Mouse (Mus musculus) forebrain, embryonic 11.5 days (tissue): ENCODE results near the gene Setd4. TPM values are rescaled to one million over a fixed set of nuclear protein-coding genes. Genes with fewer than 3 reads are reported as not detected.

ENCODE experiments used
- ATAC-seq: fragments of 200-750 bp; cut with Nextera tagmentation; replicated peaks from 2 replicates; pipeline ENCODE4 v1.8.0; 2017; ENCODE audit warnings: moderate TSS enrichment; ENCODE audit not compliant: low FRiP score
- DNase-seq: peaks from one replicate; pipeline ENCODE4 v3.0.0-alpha.2; 2017; ENCODE audit warnings: low spot score
- H3K27ac ChIP-seq: fragments of 300-500 bp; sonication (generic); 2 replicates; pipeline ENCODE4 v1.5.1; 2014; ENCODE audit warnings: low read depth, low read length
- H3K27me3 ChIP-seq: fragments of 300-500 bp; sonication (generic); 2 replicates; pipeline ENCODE4 v1.6.1; 2014; ENCODE audit warnings: mild to moderate bottlenecking, low read length, mixed read lengths; ENCODE audit not compliant: control insufficient read depth, insufficient read depth
- H3K36me3 ChIP-seq: fragments of 300-500 bp; sonication (generic); 2 replicates; pipeline ENCODE4 v1.6.1; 2014; ENCODE audit warnings: mild to moderate bottlenecking, low read length, moderate library complexity, mixed read lengths; ENCODE audit not compliant: control insufficient read depth, insufficient read depth
- H3K4me1 ChIP-seq: fragments of 300-500 bp; sonication (generic); replicated peaks from 2 replicates; pipeline ENCODE4 v1.6.1; 2014; ENCODE audit warnings: low read length, mixed read lengths; ENCODE audit not compliant: control insufficient read depth, insufficient read depth
- H3K4me2 ChIP-seq: fragments of 300-500 bp; sonication (generic); 2 replicates; pipeline ENCODE4 v1.6.1; 2014; ENCODE audit warnings: low read depth, mild to moderate bottlenecking, low read length, moderate library complexity, mixed read lengths; ENCODE audit not compliant: severe bottlenecking
- H3K4me3 ChIP-seq: fragments of 300-500 bp; sonication (generic); 2 replicates; pipeline ENCODE4 v1.5.1; 2014; ENCODE audit warnings: low read depth, low read length
- H3K9ac ChIP-seq: fragments of 300-500 bp; sonication (generic); 2 replicates; pipeline ENCODE4 v1.6.1; 2014; ENCODE audit warnings: low read length
- H3K9me3 ChIP-seq: fragments of 300-500 bp; sonication (generic); 2 replicates; pipeline ENCODE4 v1.6.1; 2016; ENCODE audit warnings: low read length, mixed read lengths; ENCODE audit not compliant: control insufficient read depth
- WGBS: fragments of 180-500 bp; shearing (Covaris S2); extraction: QIAGEN DNeasy Blood & Tissue Kit; methylation state at CpG from one replicate; pipeline ENCODE4 v1.1.7; 2014; 5-methylcytosine and 5-hydroxymethylcytosine counted together
- polyA plus RNA-seq: library from polyadenylated mRNA; unstranded; fragments of >200 nt; fragmentation: Nextera tagmentation; extraction: Ambion mirVana; gene quantifications from 2 replicates; pipeline ENCODE4 v1.2.1, GENCODE M21; 2014

Gene Setd4
- polyA plus RNA-seq, 1 experiment from 2014 or later, result 15.9 TPM

DNA sequence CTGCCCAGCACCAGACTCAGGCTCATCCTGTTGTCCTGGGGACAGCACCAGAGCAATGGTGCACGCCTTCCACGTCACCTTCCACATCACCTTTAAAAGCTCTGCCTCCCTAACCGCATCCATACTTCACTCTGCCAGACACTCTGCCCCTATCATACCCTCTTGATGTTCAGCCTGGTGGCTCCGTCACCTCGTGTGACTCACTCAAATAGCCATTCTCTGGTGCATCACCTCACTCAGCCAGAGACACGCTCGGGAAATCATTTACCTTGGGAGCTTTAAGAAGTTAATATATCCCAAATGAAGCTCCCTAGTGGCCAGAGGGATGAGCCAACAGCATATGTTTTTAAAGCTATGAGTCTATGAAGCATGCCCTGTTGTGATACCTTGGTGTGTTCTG, 7.1 kb downstream of the Setd4 start:
- H3K4me2 ChIP-seq, result no peak overlapping the region
- H3K9me3 ChIP-seq, result no peaks in the 10 kb centered on the region
- no peaks in the 10 kb centered on the region for H3K36me3 ChIP-seq
- H3K4me1 ChIP-seq, result no peaks in the 10 kb centered on the region
- H3K4me3 ChIP-seq, result no peak overlapping the region
- WGBS, result 92% methylated on average over 7 of the region's 7 CpGs
- H3K27ac ChIP-seq, result no peak overlapping the region
- no peaks in the 10 kb centered on the region for H3K27me3 ChIP-seq
- H3K9ac ChIP-seq, result no peak overlapping the region
- DNase-seq (no peak), ATAC-seq (no peak)

DNA sequence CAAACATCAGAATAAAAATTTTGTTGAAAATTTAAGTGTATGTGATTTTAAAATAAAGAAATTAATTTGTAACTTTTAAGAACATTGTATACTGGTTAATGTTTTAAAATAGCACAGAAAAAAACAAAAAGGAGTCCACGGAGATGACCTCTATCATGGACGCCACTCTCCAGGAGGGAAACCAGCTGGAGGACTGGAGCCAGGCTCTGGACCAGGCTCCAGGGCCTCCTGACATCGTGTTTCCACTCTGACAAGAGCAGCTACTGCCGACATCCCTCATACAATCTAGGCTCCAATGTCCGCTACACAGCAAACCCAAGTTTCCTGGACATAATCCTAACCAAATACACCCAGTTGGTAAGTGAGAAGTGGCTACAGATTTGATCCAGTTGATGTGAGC, 8.1 kb downstream of the Setd4 start:
- no peaks in the 10 kb centered on the region for H3K36me3 ChIP-seq
- 86% methylated on average over 5 of the region's 5 CpGs for WGBS
- H3K4me3 ChIP-seq, result no peak overlapping the region
- H3K4me1 ChIP-seq, result no peaks in the 10 kb centered on the region
- H3K9me3 ChIP-seq, result no peaks in the 10 kb centered on the region
- ATAC-seq (no peak), DNase-seq (no peak)
- no peaks in the 10 kb centered on the region for H3K27me3 ChIP-seq
- no peak overlapping the region for H3K4me2 ChIP-seq
- H3K27ac ChIP-seq, result no peak overlapping the region
- H3K9ac ChIP-seq, result no peak overlapping the region

DNA sequence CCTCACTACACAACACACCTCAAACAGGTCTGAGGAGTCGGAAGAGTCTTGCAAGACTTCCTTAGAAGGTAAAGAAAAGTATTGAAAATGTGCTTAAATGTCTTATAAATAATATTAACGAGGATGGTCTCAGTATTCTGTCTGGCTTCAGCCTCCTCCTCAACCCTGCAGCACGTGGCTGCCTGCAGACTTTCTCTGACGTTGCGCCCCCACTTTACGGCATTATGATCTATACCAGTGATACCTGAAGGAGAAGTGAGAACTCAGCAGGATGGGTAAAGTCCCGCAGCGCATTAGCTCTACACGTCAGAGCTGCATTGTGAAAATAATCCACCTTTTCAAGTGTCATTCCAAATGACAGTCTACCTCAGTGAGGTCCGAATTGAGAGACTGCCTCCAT, 9.4 kb downstream of the Setd4 start:
- Histone ChIP-seq H3K9ac (no peak overlapping the region), H3K4me3 (no peak overlapping the region), H3K4me1 (no peaks in the 10 kb centered on the region), H3K9me3 (no peaks in the 10 kb centered on the region), H3K27me3 (no peaks in the 10 kb centered on the region), H3K4me2 (no peak overlapping the region), H3K27ac (no peak overlapping the region), H3K36me3 (no peaks in the 10 kb centered on the region)
- DNase-seq (peak; percentile 43), ATAC-seq (no peak)
- WGBS, result 91% methylated on average over 10 of the region's 10 CpGs

DNA sequence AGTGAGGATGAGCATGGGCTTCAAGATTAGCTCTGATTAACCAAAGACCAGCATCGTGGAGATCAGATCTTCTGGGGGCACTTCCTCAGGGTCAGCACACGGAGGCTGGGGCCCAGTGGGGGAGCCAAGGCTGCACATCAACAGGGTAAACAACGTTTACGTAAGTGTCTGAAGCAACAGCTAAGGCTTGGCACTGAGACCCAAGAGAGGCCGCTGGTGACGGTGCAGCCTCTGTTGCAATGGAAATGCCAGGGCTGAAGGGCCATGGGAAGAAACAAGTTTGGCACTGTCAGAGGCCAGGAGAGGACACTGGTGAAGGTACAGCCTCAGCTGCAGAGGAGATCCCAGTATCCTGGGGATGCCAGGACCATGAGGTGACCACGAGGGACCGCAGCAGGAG, 10.5 kb downstream of the Setd4 start:
- no peaks in the 10 kb centered on the region for H3K36me3 ChIP-seq
- WGBS, result 88% methylated on average over 8 of the region's 8 CpGs
- no peak overlapping the region for H3K4me2 ChIP-seq
- no peaks in the 10 kb centered on the region for H3K27me3 ChIP-seq
- H3K4me3 ChIP-seq, result no peak overlapping the region
- H3K27ac ChIP-seq, result no peak overlapping the region
- no peaks in the 10 kb centered on the region for H3K4me1 ChIP-seq
- ATAC-seq (no peak), DNase-seq (no peak)
- H3K9me3 ChIP-seq, result no peaks in the 10 kb centered on the region
- no peak overlapping the region for H3K9ac ChIP-seq

DNA sequence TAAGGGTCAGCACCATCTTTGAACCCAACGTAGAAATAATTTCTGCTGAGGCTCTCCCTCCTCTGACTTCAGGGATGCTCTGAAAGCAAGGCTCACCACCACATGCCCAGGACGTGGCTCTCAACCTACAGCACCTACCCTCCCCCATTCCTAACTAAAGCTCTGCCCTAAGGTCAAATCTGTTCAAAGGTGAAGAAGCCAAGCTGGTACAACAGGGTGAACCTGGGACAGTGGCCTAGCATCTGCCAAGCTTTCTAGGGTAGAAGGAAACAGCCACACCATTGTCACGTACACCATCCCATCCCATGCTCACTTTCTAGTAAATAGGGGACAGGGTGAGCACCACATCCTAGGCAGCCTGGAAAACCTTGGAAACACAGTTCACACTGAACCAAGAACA, 11.2 kb downstream of the Setd4 start:
- Histone ChIP-seq H3K9ac (no peak overlapping the region), H3K4me1 (no peaks in the 10 kb centered on the region), H3K4me2 (no peak overlapping the region), H3K4me3 (no peak overlapping the region), H3K27me3 (no peaks in the 10 kb centered on the region), H3K9me3 (no peaks in the 10 kb centered on the region), H3K27ac (no peak overlapping the region), H3K36me3 (no peaks in the 10 kb centered on the region)
- DNase-seq, result no peak
- 84% methylated on average over 3 of the region's 3 CpGs for WGBS
- ATAC-seq, result no peak

DNA sequence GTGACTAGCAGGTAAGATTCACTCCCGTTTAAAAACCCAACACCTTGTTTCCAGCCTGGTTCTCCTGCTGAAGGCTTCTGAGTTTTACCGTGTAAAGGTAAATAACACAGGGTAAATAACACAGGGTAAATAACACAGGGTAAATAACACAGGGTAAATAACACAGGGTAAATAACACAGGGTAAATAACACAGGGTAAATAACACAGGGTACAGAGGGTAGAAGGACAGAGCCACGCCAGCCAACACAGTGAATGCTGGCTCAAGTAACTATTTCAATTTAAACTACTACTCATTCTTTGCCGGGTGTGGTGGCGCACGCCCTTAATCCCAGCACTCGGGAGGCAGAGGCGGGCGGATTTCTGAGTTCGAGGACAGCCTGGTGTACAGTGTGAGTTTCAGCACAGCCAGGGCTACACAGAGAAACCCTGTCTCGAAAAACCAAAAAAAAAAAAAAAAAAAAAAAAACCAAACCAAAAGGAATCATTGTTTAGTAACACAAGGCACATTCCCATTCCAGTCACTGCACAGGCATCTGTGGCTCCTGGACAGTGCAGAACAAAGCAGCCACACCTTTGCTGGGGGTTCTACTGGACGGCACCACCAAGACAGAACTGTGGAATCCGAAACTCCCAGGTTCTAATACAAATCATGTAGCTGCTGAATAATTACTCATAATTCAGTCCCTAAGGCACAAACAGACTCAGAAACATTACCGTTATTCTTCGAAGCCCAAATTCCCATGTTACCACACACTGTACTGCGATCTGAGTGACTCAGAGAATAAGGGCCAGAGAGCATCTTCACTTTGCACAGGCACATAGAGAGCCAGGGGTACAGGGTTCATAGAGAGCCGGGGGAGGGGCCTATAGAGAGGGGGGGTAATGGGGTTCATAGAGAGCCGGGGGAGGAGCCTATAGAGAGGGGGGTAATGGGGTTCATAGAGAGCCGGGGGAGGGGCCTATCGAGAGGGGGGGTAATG, 12.1 kb downstream of the Setd4 start:
- Histone ChIP-seq H3K9me3 (no peaks in the 10 kb centered on the region), H3K4me2 (no peak overlapping the region), H3K36me3 (no peaks in the 10 kb centered on the region), H3K4me1 (no peaks in the 10 kb centered on the region), H3K4me3 (no peak overlapping the region), H3K9ac (no peak overlapping the region), H3K27ac (no peak overlapping the region), H3K27me3 (no peaks in the 10 kb centered on the region)
- 94% methylated on average over 20 of the region's 20 CpGs for WGBS
- no peak for DNase-seq
- no peak for ATAC-seq

DNA sequence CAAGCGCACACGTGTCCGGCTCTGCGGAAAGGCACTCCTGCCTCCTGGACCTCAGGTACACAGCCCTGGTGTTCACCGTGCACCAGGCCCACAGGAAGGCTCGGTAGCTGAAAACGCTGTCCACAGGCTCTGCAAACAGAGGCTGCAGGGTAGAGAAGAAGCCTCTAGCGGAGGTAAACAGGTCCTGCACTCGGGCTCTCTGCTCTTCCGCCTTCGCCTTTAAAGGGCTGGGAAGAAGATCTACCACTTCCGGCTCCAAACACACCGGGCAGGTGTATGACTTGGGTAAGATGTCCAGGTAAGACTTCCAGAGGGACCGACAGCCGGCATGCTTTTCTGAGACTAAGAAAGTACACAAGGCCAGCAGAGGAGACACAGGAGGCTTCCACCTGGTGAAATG, 12.9 kb downstream of the Setd4 start:
- no peak for ATAC-seq
- H3K4me1 ChIP-seq, result no peaks in the 10 kb centered on the region
- no peak overlapping the region for H3K4me3 ChIP-seq
- no peak overlapping the region for H3K27ac ChIP-seq
- H3K9ac ChIP-seq, result no peak overlapping the region
- H3K27me3 ChIP-seq, result no peaks in the 10 kb centered on the region
- DNase-seq, result peak; percentile 39
- H3K4me2 ChIP-seq, result no peak overlapping the region
- H3K9me3 ChIP-seq, result no peaks in the 10 kb centered on the region
- H3K36me3 ChIP-seq, result no peaks in the 10 kb centered on the region
- WGBS, result 95% methylated on average over 15 of the region's 15 CpGs

DNA sequence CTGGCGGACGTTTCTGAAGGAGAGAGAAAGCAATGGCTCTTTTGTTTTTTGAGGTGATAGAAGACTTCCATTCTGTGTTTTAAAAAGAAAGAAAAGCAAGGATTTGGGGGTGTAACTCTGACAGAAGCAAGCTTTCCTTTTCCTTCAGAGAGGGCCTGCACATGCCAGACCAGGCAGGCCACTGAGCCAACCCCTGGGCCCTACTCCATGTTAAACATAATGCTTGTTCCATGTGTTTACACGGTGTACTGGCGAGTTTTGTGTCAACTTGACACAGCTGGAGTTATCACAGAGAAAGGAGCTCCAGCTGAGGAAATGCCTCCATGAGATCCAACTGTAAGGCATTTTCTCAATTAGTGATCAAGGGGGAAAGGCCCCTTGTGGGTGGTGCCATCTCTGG, 15.6 kb downstream of the Setd4 start:
- ATAC-seq, result no peak
- Histone ChIP-seq H3K9ac (no peak overlapping the region), H3K4me3 (no peak overlapping the region), H3K27ac (no peak overlapping the region), H3K4me2 (no peak overlapping the region), H3K4me1 (no peaks in the 10 kb centered on the region), H3K36me3 (no peaks in the 10 kb centered on the region), H3K27me3 (no peaks in the 10 kb centered on the region), H3K9me3 (no peaks in the 10 kb centered on the region)
- DNase-seq, result no peak
- WGBS, result 66% methylated on average over 4 of the region's 4 CpGs

DNA sequence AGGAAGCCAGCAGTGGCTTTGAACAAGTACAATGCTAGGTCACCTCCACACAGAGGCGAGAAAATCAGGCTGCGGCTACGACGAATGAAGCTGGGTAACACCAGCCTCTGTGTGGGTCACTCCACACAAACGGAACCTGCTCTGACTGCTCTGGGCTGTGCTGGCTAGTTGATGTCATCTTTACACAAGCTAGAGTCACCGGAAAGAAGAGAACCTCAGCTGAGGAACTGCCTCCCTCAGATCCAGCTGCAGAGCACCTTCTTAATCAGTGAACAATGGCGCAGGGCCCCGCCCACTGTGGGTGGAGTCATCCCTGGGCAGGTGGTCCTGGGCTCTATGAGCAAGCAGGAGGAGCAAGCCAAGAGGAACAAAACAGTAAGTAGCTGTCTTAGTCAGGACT, 17.5 kb downstream of the Setd4 start:
- Histone ChIP-seq H3K4me3 (no peak overlapping the region), H3K4me2 (no peak overlapping the region), H3K36me3 (no peaks in the 10 kb centered on the region), H3K27ac (no peak overlapping the region), H3K9me3 (no peaks in the 10 kb centered on the region), H3K4me1 (no peaks in the 10 kb centered on the region), H3K27me3 (no peaks in the 10 kb centered on the region), H3K9ac (no peak overlapping the region)
- no peak for DNase-seq
- WGBS, result 60% methylated on average over 8 of the region's 8 CpGs
- ATAC-seq, result no peak
